16 mouse cellular contexts compared by ENCODE assay signal in the genomic region with DNA sequence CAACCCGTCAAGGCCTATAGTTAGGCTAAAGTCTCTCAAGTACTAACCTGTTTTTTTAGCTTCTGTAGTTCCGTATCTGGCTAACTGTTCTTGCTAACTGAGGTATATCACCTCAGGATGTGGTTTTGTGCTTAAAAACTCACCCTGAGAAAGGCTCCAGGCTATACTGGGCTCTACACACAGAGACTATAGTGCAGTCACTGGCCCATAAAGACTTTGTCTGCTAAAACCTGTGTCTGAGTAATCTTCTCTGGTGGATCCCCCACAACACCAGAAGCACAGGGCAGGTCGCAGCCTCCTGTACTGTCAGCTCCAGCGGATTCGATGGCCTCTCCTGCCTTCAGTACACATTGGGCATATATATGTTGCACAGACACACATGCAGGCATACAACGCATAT. TPM values are rescaled to one million over a fixed set of nuclear protein-coding genes. Genes with fewer than 3 reads are reported as not detected.
DNase-seq lines count a peak whose midpoint lies in the region; ATAC-seq lines count a peak whose summit lies in the region.
"Had no signal": no experiment of that assay in that cellular context is flagged by ENCODE, and none has a peak within 500 bp of the region (broad histone marks: within the 10 kb centered on the region; RNA-seq: fewer than 3 reads in every experiment).

No protein-coding gene starts in this region.

- ATAC-seq in activated CD4-positive, CD25-positive, alpha-beta regulatory T cell, adult 4 months = peak; percentile 48
- ATAC-seq: forebrain, embryonic 16.5 days; lung, postnatal 0 days; midbrain, embryonic 16.5 days had no signal

- peak; percentile 83 to 85 for DNase-seq in spleen, postnatal 36 days (ENCODE audit: low spot score in 2 of 2)
- no peak for DNase-seq in spleen, postnatal 14 days (ENCODE audit: low spot score in 2 of 2)
- DNase-seq in naive thymus-derived CD4-positive, alpha-beta T cell, adult 2 months (ENCODE audit: low read depth) = peak; percentile 81
- DNase-seq in layer of hippocampus, postnatal 25 days (ENCODE audit: extremely low spot score in 1 of 2, low spot score in 1 of 2) = no peak
- no peak for DNase-seq in cerebellum, postnatal 36 days
- no peak for DNase-seq in kidney, adult 18-20 months
- DNase-seq: adrenal gland, postnatal 10 days; cerebellum, adult 18-20 months; gastrocnemius, postnatal 10 days; heart, adult 2 months; layer of hippocampus, postnatal 36 days; right cerebral cortex, postnatal 14 days had no signal

RNA-seq across cellular contexts. Expression of gene Mknk2, which starts 4.1 kb away (rescaled TPM):
- polyA plus RNA-seq in activated CD4-positive, CD25-positive, alpha-beta regulatory T cell, adult 4 months (2017; shearing (Covaris generic)) = 10 to 100 TPM; 56.1 to 64.2 TPM
- 10 to 100 TPM; 45.0 to 50.9 TPM for total RNA-seq in layer of hippocampus, postnatal 25 days (2021)

RNA-seq across cellular contexts. Expression of gene Mob3a, which starts 19.8 kb away (rescaled TPM):
- 100 to 1,000 TPM; 212 to 221 TPM for polyA plus RNA-seq in activated CD4-positive, CD25-positive, alpha-beta regulatory T cell, adult 4 months (2017; shearing (Covaris generic))
- 10 to 100 TPM; 13.0 to 13.6 TPM for total RNA-seq in layer of hippocampus, postnatal 25 days (2021)

RNA-seq across cellular contexts. Expression of gene Izumo4, which starts 20.0 kb away (rescaled TPM):
- polyA plus RNA-seq in activated CD4-positive, CD25-positive, alpha-beta regulatory T cell, adult 4 months (2017; shearing (Covaris generic)) = 10 to 100 TPM; 80.1 to 96.5 TPM
- total RNA-seq in layer of hippocampus, postnatal 25 days (2021) = 10 to 100 TPM; 46.4 to 61.7 TPM

RNA-seq across cellular contexts. Expression of gene Btbd2, which starts 25.1 kb away (rescaled TPM):
- polyA plus RNA-seq in activated CD4-positive, CD25-positive, alpha-beta regulatory T cell, adult 4 months (2017; shearing (Covaris generic)) = 1 to 10 TPM; 5.5 to 6.1 TPM
- 100 to 1,000 TPM; 103 to 107 TPM for total RNA-seq in layer of hippocampus, postnatal 25 days (2021)

RNA-seq across cellular contexts. Expression of gene Csnk1g2, which starts 59.4 kb away (rescaled TPM):
- polyA plus RNA-seq in activated CD4-positive, CD25-positive, alpha-beta regulatory T cell, adult 4 months (2017; shearing (Covaris generic)) = 10 to 100 TPM; 13.3 to 16.1 TPM
- total RNA-seq in layer of hippocampus, postnatal 25 days (2021) = 100 to 1,000 TPM; 208 to 236 TPM

Comparison
In these comparisons a context has a peak if more than half of its experiments do, and no peak if none do; other contexts are left out.
1. DNase-seq: peak in spleen, postnatal 36 days (2 of 2) and naive thymus-derived CD4-positive, alpha-beta T cell, adult 2 months (single experiment); none in spleen, postnatal 14 days (0 of 2), layer of hippocampus, postnatal 25 days (0 of 2), cerebellum, postnatal 36 days (0 of 2) and kidney, adult 18-20 months (single experiment).